Mouse (Mus musculus): ENCODE data around the gene Arid4a. TPM values are rescaled to one million over a fixed set of nuclear protein-coding genes. Genes with fewer than 3 reads are reported as not detected.

Arid4a gene
- 1.4 and 10.2 TPM in 2 replicates for polyA plus RNA-seq (2012; ENCODE audit: insufficient read depth, low replicate concordance)

- peaks cover 37% of the 10 kb centered on the region for H3K4me1 ChIP-seq
- peaks cover 49% of the 10 kb centered on the region for H3K36me3 ChIP-seq (replicated peaks; ENCODE audit: low read length)
Measured at GRCm38 (mm10) chr12:71015363-71016210, at the start of gene Arid4a. Gene Arid4a (plus strand): TSS chr12:71015990.

GRCm38 (mm10) chr12:70967581-70967980 lies 48.2 kb upstream of the Arid4a start:
- H3K4me3 ChIP-seq (replicated peaks): peak overlapping the region; percentile 97

More at GRCm38 (mm10) chr12:71015363-71016210, at the start of gene Arid4a:
- Histone ChIP-seq H3K9me3 (no peaks in the 10 kb centered on the region), H3K27me3 (replicated peaks) (no peaks in the 10 kb centered on the region), H3K4me3 (replicated peaks) (peak within 1 kb of the TSS; percentile 98)
- TF ChIP-seq FLI1 (IDR thresholded peaks at IDR 0.05; ENCODE audit: low read length) (no peak; the same call in 1 of the 2 replicates), GATA1 (IDR thresholded peaks at IDR 0.05; ENCODE audit: borderline replicate concordance, low read length) (no peak)

GRCm38 (mm10) chr12:70968141-70968790 lies 47.5 kb upstream of the Arid4a start:
- no peak for TF ChIP-seq FLI1 (IDR thresholded peaks at IDR 0.05; ENCODE audit: low read length)
- no peak for TF ChIP-seq GATA1 (IDR thresholded peaks at IDR 0.05; ENCODE audit: borderline replicate concordance, low read length)
- H3K4me3 ChIP-seq (replicated peaks): peak overlapping the region; percentile 97

More at GRCm38 (mm10) chr12:70967581-70967980, 48.2 kb upstream of the Arid4a start:
- H3K4me1 ChIP-seq: peaks cover 12% of the 10 kb centered on the region
- H3K27me3 ChIP-seq (replicated peaks): no peaks in the 10 kb centered on the region
- no peaks in the 10 kb centered on the region for H3K9me3 ChIP-seq
- peaks cover 20% of the 10 kb centered on the region for H3K36me3 ChIP-seq (replicated peaks; ENCODE audit: low read length)
- TF ChIP-seq GATA1 (IDR thresholded peaks at IDR 0.05; ENCODE audit: borderline replicate concordance, low read length) (no peak), FLI1 (IDR thresholded peaks at IDR 0.05; ENCODE audit: low read length) (no peak)

GRCm38 (mm10) chr12:70968791-70969307 lies 46.9 kb upstream of the Arid4a start:
- H3K4me3 ChIP-seq (replicated peaks): peak overlapping the region; percentile 97
- peaks cover 10% of the 10 kb centered on the region for H3K36me3 ChIP-seq (replicated peaks; ENCODE audit: low read length)
- no peaks in the 10 kb centered on the region for H3K27me3 ChIP-seq (replicated peaks)
- peaks cover 16% of the 10 kb centered on the region for H3K4me1 ChIP-seq
- TF ChIP-seq GATA1 (IDR thresholded peaks at IDR 0.05; ENCODE audit: borderline replicate concordance, low read length) (no peak), FLI1 (IDR thresholded peaks at IDR 0.05; ENCODE audit: low read length) (no peak)
- no peaks in the 10 kb centered on the region for H3K9me3 ChIP-seq

More at GRCm38 (mm10) chr12:70968141-70968790, 47.5 kb upstream of the Arid4a start:
- Histone ChIP-seq H3K27me3 (replicated peaks) (no peaks in the 10 kb centered on the region), H3K9me3 (no peaks in the 10 kb centered on the region), H3K36me3 (replicated peaks; ENCODE audit: low read length) (peaks cover 15% of the 10 kb centered on the region), H3K4me1 (peaks cover 12% of the 10 kb centered on the region)

- no peak for TF ChIP-seq GATA1 (IDR thresholded peaks at IDR 0.05; ENCODE audit: borderline replicate concordance, low read length)
- no peak for TF ChIP-seq FLI1 (IDR thresholded peaks at IDR 0.05; ENCODE audit: low read length)
- Histone ChIP-seq H3K4me3 (replicated peaks) (peak overlapping the region; percentile 97), H3K4me1 (peaks cover 19% of the 10 kb centered on the region), H3K36me3 (replicated peaks; ENCODE audit: low read length) (peaks cover 2% of the 10 kb centered on the region), H3K27me3 (replicated peaks) (no peaks in the 10 kb centered on the region), H3K9me3 (no peaks in the 10 kb centered on the region)
Measured at GRCm38 (mm10) chr12:70969485-70970184, 46.2 kb upstream of the Arid4a start.

- peaks cover 18% of the 10 kb centered on the region for H3K4me1 ChIP-seq
- H3K4me3 ChIP-seq (replicated peaks): peak overlapping the region; percentile 90
- TF ChIP-seq FLI1 (IDR thresholded peaks at IDR 0.05; ENCODE audit: low read length): no peak
- no peak for TF ChIP-seq GATA1 (IDR thresholded peaks at IDR 0.05; ENCODE audit: borderline replicate concordance, low read length)
- H3K9me3 ChIP-seq: no peaks in the 10 kb centered on the region
- peaks cover 11% of the 10 kb centered on the region for H3K36me3 ChIP-seq (replicated peaks; ENCODE audit: low read length)
- H3K27me3 ChIP-seq (replicated peaks): no peaks in the 10 kb centered on the region
Measured at GRCm38 (mm10) chr12:70973831-70974230, 42.0 kb upstream of the Arid4a start.

- Histone ChIP-seq H3K4me1 (peaks cover 18% of the 10 kb centered on the region), H3K27me3 (replicated peaks) (no peaks in the 10 kb centered on the region), H3K36me3 (replicated peaks; ENCODE audit: low read length) (peaks cover 19% of the 10 kb centered on the region), H3K9me3 (no peaks in the 10 kb centered on the region), H3K4me3 (replicated peaks) (peak within 1 kb of the TSS; percentile 96)
- TF ChIP-seq GATA1 (IDR thresholded peaks at IDR 0.05; ENCODE audit: borderline replicate concordance, low read length) (no peak), FLI1 (IDR thresholded peaks at IDR 0.05; ENCODE audit: low read length) (no peak)
Measured at GRCm38 (mm10) chr12:70974441-70975266, 41.1 kb upstream of the Arid4a start, which contains the start of gene Psma3. Gene Psma3 (plus strand): TSS chr12:70974621.

GRCm38 (mm10) chr12:70975406-70975805 lies 40.4 kb upstream of the Arid4a start:
- H3K4me3 ChIP-seq (replicated peaks): peak overlapping the region; percentile 96
- peaks cover 18% of the 10 kb centered on the region for H3K4me1 ChIP-seq
- H3K9me3 ChIP-seq: no peaks in the 10 kb centered on the region
- H3K36me3 ChIP-seq (replicated peaks; ENCODE audit: low read length): peaks cover 26% of the 10 kb centered on the region
- TF ChIP-seq FLI1 (IDR thresholded peaks at IDR 0.05; ENCODE audit: low read length) (no peak), GATA1 (IDR thresholded peaks at IDR 0.05; ENCODE audit: borderline replicate concordance, low read length) (no peak)
- H3K27me3 ChIP-seq (replicated peaks): no peaks in the 10 kb centered on the region

Measured in megakaryocyte, embryonic 14.5 days (primary cell).